Mouse (Mus musculus) R1 (cell line): ENCODE measurements around the gene Srr.

Experiments
- DNase-seq: peaks from one replicate; pipeline ENCODE4 v3.0.0-alpha.2; 2018; ENCODE audit warnings: low read depth, low spot score

Gene Srr

DNA sequence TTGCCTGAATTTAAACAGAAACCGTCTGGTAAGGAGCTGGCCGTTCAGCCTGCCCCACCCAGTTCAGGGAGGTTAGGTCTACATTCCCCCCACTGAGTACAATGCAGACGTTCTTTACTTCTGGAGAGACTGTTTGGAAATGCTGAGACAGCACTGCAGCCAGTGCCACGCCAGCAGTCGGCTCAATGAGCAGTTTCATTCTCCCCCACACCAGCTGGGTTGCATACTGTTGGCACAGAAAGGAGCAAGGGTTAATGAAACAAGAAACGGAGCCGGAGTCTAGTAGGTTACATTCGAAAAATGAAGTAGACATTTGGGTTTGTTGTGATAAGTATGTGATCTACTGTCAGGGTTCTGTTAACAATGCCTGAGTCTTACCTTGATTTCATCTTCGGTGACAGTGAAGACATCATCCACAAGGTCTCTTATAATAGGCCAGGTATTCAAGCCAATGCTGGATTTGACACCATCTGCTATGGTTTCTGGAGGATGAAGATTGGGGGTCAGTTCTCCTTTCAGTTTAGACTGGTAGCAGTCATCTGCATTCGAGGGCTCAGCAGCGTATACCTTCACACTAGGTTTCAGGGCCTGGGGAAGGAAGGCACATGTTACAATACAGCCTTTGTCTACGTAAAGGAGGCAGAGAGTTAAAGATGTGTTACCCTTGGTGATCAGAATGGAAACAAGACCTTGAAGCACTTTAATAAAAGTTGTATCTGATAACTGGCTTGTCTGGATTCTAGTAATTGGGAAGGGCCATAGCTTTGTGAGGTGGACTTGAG lies 16.9 kb downstream of the Srr start:
- DNase-seq, result no peak

DNA sequence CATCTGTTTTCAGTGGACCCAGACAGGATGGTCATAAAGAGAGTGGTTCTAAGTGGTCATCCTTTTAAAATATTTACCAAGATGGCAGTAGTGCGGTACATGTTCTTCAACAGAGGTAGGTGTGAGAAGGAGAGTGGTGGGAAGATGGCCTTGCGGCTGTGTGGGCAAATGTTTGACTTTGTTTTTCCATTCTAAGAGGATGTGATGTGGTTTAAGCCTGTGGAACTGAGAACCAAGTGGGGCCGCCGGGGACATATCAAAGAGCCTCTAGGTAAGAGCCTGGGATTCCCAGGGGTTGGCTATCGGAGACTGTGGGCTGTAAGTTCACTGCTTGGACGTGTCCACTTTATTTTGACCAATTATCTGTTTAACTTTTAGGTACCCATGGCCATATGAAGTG lies 17.9 kb downstream of the Srr start:
- DNase-seq, result no peak

DNA sequence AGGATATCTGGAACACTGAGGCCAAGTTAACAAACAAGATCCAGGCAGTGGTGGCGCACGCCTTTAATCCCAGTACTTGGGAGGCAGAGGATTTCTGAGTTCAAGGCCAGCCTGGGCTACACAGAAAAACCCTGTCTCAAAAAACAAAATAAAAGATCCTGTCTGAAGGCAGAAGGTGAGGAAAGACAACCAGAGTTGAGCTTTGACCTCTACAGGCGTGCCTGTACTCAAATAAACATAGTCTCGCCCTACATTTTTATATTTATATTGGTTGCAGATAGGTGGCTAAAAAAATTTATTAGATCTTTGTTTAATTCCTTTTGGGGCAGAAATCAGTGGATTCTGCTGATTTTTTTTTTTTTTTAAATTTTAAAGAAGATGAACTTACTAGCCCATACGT lies 23.3 kb downstream of the Srr start:
- no peak for DNase-seq

DNA sequence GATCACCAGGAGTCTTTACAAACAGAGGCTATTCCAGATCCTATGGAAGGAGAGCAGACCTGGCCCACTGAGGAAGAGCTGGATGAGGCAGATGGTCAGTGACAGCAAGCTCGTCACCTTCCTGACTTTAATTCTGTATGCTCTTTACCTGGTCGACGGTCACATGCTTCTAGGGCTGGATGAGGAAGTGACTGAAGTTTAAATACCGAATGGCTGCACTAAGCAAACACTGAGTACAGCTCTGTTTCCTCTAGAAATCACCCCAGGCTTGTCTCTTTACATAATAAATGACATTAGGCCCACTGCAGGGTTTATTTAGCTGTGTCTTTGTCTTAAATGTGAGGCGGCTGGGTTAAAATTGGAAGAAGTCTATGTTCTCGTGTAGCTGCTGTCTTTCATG lies 24.2 kb downstream of the Srr start:
- DNase-seq, result no peak

DNA sequence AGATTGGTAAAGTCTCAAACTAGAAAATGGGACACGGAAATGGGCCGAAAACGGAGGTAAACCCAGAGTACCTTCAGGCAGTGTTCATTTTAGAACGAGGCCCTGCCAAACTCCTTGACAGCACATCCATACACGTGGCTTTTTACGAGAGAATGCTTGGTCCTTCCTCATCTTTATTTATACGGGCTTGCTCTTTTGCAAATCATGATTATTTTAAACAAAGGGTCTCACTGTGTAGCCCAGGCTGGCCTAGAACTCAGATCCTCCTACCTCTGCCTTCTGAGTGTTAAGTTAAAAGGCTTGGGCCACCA lies 27.3 kb downstream of the Srr start:
- no peak for DNase-seq

DNA sequence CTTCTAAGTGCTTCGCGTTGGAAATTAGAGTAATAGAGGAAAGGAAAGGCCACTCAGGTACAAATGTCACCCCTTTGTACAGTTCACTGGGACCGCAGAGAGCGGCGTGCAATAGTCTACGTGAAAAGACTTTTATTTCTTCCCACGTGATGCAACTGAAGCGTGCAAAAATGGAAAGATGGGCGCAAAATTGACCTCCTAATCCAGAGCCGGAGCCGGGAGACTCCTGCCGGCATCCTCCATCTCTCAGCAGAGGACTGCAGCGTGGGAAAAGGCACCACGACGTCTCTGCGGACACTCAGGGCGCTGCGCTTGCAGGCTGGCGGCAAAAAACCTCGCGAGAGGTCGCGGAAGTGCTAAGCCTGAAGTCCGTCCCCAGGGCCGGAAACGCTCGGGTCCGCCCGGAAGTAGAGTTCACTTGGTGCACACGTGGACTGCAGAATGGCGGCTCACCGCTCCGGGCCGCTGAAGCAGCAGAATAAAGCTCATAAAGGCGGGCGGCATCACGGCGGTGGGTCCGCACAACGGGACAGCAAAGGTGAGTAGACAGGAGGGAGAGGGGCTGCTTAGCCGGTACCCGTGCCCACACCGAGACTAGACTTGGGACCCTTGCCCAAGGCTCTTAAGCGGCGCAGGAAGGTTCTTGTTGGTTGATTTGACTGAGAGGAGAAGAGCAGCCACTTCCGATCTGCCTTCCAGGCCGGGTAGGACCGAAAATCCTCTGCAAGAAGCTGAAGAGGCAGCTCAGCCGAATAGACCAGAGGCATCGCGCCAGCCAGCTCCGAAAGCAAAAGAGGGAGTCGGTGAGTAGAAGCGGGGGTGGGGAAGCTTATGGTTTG lies 27.9 kb downstream of the Srr start, which contains the start of gene Tsr1:
TSS of gene Tsr1 (plus strand) at position 394 of the 839 bp plus-strand sequence.
- peak; percentile 97 for DNase-seq

DNA sequence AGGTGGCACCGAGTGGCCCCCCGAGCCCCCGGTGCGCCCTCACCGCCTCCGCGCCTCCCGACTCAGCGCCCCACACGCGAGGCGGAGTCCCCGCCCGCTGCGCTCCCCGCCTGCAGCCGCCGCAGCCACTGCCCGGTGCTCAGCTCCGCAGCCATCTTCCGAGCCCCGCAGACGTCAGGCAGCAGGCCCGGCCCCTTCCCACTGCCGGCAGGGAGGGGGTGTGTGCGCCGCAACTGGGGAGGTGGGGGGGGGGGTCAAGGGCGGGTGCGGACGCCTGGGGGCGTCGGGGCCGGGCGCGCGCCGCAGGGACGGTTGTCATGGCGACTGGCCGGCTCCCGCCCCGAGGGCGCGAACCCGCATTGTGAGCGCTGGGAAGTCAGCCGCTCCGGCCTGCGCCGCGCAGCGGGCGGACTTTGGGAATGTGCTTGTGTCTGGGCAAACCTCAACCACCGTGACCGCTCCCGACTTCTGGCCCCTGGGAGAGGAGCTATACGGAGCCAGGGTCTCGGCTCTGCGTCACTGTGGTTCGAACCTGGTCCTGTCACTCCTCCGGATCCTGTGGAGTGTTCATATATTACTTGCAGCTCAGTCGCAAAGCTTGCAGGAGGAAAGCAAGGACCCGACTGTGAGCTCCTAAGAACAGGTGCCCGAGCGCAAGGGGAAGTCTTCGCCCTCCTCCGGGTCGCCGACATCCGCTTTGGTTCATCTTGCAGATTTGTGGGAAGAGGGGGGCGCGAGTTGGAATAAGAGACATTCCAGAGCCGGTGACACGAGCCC lies 28.7 kb downstream of the Srr start, which contains the start of gene Sgsm2:
TSS of gene Sgsm2 (minus strand) at position 160 of the 777 bp plus-strand sequence.
- peak; percentile 88 for DNase-seq

DNA sequence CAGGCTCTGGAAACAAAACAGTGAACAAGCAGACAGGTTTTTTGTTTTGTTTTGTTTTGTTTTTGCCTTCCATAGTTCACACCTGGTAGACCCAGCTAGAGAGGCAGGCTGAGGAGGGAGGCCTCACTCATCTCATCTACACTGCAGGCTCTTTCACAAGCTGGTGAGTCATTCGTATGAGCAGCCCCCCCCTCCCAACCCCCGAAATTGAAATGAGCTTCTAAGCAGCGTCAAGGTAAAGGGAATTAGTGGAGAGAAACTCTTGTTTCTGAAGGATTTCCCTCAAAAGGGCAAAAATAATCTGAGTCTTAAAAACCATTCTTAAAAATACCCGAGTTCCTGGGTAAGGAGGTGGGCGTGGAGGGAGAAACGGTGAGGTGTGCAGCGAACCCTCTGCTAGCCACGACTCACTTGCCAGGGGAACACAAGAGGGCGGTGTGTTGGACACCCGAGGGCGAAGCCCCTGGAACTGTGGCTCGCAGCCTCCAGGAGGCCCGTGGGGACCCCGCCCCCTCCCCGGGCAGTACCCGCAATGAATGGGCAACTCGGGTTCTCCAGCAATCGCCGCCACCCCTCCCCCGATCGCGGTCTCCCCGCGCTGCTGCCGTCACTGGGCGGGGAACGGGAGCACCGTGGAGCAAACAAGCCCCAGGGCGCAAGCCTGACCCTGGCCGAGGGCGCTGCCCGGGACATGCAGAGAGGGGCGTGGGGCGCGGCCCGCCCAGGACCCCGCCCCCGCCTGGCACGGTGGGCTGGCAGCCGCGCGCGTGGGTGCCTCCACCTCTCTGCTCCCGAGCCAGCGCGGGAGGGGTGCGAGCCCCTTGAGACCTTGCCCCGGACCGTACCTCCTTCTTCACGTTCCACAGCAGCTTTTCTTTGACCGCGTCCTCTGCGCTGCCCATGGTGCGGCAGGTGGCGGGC lies 29.5 kb downstream of the Srr start:
- peak; percentile 73 for DNase-seq

DNA sequence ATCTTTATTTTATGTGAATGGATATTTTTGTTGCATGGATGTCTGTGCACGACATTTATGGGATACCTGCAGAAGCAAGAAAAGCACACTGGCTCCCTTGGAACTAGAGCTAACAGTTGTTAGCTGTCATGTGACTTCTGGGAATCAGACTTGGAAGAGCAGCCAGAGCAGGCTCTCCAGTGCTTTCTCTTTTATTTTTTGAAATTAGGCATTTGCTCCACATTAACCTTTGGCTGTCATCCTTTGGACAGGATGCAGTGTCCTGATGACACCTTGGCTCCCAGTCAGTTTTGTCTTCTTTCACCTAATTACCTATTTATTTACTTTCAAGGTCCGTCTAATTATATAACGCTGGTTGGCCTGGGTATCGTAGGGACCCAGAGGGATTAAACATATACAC lies 31.1 kb downstream of the Srr start:
- DNase-seq, result no peak

DNA sequence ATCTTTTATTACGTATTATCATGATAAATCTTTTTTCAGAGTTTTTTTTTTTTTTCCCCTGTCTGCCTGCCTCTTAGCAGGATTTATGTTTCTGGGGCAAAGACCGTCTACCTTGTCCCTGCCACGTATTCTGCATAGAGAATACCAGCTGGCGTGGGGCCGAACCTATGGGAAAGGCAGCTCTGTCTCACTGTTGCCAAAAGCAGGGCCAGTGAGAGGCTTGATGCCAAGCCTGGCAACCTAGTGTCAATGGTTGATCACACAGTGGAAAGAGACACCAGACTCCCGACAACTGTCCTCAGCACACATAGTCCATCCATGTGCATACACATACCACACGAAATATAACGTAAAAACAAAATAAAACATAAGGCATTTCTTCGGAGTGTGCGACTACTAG lies 42.6 kb downstream of the Srr start:
- DNase-seq, result no peak

DNA sequence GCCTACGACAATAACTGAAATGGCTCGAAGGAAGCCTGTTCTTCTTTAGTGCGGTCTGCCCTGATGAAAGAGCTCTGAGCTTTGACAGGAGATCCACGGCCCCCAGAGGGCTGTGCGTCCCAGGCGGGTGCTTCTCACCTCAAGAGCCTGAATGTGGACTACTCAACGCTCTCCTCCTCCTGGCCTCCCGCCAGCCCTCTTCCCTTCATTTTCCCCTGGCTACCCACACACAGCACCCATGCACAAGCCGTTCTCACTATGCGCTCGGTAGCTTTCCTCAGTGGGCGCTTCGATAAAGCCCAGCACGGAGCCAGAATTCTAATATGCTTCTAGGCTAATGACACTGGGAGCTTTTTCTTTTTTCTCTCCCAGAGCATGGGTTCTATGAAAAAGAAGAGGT lies 43.8 kb downstream of the Srr start:
- no peak for DNase-seq

DNA sequence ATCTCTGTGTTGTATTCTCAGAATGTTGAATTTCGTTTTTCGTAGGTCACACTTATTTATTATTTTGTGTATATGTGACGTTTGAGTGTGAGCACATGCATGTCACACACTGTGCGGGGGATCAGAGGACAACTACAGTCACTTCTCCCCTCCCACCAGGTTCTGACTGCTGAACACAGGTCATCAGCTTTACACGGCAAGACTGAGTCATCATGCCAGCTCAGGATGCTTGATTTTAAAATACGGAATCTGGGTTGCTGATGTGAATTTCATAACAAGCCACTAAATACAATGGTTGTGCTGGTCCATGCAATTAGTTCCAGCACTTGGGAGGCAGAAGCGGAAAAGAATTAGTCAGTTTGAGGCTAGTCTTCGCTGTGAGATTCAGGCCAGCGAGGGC lies 44.7 kb downstream of the Srr start:
- DNase-seq, result no peak

DNA sequence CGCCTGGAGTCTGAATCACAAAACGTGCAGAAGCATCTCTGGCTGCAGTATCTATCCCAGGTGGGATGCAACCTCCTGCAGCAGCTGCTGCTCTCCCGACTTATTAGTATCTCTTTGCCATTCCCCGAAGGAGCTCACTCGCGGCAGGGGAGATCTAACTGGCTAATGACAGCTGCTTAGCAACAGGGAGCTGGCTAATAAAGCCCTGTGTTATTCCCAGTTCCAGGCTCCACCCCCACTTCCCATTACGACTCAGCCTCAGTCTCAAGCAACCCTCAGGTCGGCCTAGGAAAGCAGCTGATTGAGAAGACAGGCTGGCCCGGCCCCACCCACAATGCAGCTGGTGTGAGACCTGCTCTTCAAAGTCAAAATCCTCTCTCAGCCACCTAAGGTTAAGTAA lies 48.9 kb downstream of the Srr start:
- peak; percentile 91 for DNase-seq

DNA sequence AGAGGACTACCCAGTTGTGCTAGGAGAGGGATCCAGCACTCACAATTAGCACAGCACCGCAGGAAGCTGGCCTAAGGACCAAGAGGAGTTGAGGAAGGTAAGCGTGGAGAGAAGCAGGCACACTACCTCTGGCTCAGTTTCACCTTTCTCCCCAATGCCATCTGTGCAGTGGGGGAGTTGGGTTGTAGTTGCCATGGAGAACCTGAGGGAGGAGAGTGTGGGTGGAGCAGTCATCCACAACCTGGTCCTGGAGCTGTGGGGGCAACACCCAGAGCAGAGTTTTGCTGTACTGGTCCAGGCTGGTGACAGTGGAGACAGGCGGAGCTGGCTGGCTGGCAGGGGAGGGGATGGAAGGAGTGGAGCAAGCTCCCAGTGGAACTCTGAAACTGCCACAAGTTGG lies 51.1 kb downstream of the Srr start:
- no peak for DNase-seq

DNA sequence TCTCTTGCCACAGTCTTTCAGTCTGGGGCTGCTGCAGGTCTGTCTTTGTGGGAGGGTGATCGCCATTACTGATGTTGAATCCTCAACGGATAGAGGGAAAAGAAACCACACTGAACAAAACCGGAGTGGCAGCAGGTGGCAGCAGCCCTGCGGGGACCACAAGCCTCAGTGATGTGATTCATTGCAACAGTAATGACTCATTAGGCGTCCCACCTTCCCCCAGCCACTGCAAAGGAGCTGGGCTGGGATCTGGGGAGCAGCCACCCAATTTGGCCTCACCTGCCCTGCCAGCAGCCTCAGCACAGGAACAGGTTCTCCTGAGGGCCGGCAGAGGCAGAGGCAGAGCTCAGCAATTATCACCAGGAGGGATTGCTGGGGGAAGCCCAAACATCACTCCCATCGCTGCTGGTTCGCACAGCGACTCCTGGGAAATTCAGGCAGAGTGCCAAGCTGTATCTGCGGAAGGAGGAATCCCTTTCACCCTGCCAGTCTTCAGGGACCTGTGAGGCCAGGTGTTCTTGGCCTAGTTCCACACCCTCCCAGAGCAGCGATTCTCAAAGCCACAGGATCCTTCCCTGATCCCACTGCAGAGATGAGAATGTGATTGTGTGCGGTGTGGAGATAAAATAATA lies 54.6 kb downstream of the Srr start:
- no peak for DNase-seq

DNA sequence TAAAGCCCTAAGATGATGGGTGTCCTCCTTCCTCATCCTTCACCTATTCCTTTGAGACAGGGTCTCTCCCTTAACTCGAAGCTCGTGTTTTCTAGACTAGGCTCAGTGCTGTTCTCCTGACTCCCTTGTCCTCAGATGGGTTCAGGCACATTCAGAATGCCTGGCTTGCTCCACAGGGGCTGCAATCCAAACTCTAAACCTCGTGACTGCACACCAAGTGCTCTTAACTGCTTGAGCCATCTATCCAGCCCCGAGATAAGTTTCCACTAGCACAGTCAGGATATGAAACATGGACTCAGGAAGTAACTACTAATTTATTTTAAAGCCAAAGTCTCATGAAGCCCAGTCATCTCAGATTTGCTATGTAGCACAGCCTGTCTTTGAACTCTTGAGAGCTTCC lies 55.2 kb downstream of the Srr start:
- no peak for DNase-seq

DNA sequence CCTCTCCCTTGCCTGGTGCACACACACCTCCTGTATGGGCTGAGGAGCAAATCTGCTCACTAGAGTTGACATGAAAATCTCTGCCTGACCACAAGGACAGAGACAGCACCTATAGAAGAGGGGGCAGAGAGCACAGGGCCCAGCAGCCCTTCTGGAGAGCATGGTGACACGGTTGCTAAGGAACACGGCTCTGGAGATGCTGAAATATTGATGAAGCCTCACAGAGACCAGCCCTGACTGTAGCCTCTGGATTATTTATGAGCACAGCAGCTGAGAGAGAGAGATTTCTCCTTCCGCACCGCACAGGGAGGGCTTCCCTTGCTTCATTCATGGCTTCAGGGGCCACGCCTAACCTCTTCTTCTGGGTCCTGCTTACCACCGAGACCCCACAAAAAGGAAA lies 56.1 kb downstream of the Srr start:
- DNase-seq, result no peak

DNA sequence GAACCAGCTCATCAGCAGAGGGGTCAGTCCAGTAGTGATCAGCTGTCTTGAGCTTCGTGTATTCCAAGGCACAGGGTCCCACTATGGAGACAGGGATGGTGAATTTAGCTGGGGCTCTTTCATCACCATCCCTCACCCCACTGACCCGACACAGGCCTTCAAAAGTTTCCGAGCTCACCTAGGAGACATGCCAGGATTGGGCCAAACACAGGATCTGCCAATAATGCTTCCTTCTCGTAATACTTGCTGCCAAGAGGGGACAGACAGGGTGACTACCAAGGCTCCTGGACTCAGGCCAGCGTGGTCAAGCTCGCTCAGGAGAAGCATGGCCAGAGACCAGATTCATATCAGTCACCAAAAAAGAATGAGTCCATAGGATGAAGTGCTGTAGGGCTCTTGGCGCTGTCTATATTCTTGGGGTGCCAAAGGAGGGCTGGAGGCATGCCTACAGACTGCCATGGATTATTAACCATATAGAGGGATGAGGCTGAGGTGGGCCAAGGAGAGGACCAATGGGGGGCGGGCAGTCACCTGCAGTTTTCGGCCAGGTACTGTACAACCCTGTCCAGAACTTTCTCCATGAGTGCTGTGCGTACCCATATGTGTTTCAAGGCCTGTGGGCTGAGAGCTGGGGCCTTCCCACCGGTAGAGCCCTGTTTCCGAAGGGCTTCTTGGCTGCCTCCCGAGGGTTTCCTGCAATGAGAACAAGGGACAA lies 57.5 kb downstream of the Srr start:
- DNase-seq, result no peak

DNA sequence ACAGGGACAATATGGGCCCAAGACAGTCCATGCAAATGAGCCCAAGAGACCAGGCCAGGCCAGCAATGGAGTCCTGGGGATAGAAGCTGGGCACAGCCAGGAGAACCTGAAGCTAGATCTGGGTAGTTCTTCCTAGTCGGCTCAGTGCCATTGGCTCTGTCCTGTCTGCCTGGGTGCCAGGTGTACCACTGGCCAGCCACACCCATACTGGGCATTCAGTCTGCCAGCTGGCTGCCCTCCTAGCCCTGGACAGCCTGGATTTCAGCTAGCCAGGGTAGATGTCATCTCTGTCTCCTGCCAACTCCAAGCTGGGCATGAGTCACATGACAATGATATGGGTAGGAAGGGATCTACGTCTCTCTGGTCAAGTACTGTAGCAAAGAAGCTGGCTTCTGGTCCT lies 58.6 kb downstream of the Srr start:
- DNase-seq, result no peak

DNA sequence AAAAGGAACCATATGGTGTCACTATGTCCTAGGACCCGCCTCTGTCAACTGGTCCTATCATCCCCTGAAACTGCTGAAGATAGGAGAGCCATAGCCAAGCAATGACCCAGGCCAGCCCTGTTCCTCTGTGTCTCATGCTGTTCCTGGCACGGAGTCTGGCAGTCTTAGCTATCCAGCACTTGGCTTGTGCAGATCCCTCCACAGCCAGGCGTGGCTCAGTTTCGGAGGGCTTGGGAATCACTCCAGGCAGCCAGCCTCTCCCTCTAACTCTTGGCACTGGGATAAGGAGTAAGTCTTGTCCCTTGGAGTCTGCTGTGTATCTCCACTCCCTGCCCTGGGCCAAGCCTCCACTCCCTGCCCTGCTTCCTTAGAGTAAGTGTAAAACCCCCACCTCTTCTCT lies 59.1 kb downstream of the Srr start:
- DNase-seq, result no peak
